Mouse (Mus musculus): Measurements from ENCODE around the gene Phlpp1.
A peak's percentile ranks its signal among the peaks of the same experiment; 100 is the strongest.

Gene Phlpp1

DNA sequence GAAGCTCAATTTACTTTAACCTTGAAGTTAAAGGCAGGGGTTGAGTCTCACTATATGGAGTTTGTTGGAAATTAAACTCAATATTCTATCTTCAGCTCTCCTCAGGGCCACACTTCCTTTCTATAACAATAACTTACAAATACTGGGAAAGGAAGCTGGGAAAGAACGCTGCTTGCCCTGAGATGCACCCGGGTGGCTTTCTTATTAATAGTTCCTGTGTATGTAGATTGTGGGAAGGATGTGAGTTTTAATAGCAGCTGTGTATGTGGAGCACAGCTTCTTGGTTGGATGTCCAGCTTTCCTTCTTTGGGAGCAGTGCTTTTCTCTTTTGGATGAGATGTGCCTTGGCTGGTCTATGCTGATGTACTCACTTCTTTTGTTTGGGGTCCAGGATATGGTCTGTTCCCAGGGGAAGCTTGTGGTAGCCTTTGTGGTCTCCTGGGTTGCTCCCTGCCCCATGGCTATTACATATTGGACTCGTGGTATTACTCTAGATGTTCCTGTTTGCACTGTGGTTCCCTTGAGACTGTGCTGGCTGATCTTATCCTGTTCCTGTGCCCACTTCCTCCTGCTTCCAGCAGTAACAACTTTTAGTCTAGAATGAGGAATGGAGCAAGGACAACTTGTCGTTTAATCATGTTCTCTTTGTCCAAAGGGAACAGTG is 145.2 kb downstream of the Phlpp1 start:
- peak; percentile 19 for DNase-seq (ENCODE audit: low spot score)

DNA sequence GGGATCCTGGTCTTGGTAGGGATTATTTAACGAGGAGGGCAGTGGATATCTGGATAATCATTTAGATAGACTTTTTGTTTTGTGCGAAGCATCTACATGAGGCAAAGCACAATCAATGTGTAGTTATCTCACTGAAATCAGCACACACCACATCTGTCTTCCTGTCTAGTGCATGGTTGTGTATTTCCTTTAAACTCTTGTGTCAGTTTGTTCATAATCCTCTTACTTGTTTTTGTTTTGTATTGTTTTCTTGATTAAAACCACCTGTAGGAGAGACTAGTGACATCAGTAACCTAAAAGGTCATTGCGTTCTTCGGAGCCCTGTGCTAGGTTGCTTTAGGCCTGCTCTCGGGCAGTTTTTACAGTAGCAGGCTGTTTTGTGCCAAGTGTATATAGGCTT is 146.8 kb downstream of the Phlpp1 start:
- no peak for DNase-seq (ENCODE audit: low spot score)

DNA sequence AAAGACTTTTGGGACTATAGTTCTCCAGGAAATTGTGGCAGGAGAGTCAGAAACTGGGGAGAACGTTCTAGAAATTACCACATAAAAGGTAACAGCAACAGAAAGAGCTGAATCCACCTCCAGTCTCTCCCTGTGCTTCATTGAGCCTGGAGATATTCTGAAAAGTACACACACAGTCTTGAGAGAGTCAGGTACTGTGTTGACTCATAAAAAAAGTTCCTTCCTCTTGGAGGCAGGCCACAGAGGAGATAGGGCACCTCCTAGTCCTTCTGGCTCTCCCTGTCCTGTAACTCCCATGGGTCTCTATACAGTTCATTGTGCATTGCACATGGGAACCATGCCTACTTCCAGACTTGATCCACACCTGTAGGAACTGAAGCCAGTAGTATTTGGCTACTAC is 149.0 kb downstream of the Phlpp1 start:
- DNase-seq (ENCODE audit: low spot score), result peak; percentile 22

DNA sequence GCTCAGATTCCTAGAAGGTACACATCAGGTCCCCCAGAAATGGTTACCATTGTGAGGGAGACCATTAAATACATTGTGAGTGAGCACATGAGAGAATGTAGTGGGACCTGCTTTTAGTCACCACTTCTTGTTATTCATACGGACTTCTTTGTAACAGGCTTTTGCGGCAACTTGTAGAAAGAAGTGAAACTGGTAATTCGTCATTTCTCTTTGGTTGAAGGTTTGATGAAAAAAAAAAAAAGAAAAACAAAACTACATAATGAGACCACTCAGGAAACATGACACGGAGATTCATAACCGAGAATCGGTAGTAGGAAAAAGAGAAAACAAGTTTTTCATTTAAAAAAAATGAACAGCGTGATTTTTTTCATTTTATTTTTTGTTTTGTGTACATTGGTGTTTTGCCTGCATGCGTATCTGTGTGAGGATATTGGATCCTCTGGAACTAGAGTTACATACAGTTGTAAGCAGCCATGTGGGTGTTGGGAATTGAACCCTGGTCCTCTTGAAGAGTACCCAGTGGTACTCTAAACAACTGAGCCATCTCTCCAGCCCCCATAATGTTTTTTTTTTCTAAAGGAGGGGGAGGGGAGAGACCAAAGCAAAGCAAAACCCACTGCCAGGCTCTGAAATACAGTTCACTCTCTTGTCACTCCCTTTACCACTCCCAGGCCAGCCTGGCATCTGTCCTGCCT is 150.0 kb downstream of the Phlpp1 start:
- no peak for DNase-seq (ENCODE audit: low spot score)

DNA sequence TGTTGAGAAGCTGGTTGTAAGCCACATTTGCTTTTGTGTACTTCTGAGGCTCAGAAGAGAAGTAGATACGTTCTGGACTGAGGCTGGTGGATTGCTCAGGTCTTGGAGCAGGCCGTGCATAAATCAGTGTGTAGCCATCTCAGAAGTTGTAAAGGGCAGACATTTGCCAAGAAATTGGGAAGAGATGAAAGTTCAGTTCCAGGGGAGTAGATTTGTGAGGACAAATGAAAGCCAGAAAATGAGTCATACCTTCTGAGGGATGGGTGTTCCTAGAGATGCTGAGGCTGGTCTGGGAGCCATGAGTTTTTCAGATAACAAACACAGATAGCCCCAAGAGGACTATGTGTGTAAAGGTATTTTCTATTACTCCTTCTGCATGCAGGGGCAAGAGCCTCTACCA is 155.1 kb downstream of the Phlpp1 start:
- peak; percentile 13 for DNase-seq (ENCODE audit: low spot score)

DNA sequence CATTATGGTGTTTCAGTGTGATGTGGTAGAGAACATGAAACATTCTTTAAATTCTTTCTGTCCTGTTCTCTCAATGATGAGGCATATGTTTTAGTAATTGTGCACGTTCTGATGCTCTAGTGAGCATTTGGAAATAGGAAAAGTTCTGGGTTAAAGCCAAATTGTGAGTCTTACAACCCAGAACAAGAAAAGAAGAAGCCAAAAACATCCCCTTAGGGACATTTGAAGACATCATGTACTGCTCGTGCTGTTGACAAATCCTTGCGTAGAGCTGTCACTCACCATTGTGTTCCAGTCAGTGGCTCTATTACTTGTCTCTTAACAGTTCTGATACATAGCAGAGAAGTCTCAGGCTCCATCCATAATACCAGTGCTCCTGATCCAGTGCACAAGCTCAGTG is 170.5 kb downstream of the Phlpp1 start:
- no peak for DNase-seq (ENCODE audit: low spot score)

DNA sequence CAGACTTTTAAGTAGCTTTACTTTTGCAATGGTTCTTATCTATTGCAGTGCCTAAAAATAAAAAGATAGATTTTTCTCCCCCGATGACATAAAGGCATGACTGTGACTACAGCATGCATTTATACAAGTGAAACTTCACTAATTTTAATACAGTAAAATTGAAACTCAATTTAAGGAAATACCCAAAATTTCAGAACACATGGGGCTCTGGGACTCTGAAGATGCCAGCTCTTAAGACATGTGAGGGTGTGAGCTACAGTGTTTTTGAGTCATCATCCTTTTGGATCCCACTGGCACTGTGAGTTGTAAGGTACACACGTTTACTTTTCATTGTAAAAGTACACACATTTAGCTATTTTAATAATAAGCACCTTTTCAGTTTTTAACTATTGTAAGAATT is 173.7 kb downstream of the Phlpp1 start:
- DNase-seq (ENCODE audit: low spot score), result no peak

DNA sequence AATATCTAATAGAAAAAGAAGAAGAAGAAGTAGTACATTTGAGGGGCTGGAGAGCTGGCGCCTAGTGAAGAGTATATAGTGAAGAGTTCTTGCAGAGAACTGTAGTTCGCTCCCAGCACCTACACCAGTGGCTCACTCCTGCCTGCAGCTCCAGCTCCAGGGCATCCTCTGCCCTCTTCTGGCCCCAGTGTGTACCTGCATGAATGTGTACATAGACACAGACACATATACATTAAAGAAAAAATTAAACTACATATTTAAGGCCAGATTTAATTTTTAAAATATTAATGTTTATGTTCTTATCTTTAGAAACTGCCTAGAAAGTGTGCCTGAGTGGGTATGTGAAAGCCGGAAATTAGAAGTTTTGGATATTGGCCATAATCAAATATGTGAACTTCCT is 175.2 kb downstream of the Phlpp1 start:
- no peak for DNase-seq (ENCODE audit: low spot score)

DNA sequence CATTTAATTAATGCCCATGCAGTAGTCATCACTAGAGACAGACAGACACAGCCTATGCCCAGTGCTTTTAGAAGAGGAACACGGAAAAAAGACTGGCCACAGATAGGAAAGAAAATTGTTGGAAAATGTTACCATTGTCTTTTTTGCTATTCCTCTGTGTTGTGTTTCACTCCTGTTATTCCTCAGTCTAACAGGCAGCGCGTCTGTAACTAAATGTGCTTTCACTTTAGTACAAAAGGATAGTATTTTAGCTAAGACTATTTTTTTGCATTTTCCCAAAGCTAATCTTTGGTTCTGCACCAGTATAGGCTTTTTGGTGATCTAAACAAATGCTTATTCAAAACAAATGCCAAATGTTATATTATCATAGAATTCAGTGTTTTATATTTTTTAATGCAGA is 177.6 kb downstream of the Phlpp1 start:
- DNase-seq (ENCODE audit: low spot score), result no peak

DNA sequence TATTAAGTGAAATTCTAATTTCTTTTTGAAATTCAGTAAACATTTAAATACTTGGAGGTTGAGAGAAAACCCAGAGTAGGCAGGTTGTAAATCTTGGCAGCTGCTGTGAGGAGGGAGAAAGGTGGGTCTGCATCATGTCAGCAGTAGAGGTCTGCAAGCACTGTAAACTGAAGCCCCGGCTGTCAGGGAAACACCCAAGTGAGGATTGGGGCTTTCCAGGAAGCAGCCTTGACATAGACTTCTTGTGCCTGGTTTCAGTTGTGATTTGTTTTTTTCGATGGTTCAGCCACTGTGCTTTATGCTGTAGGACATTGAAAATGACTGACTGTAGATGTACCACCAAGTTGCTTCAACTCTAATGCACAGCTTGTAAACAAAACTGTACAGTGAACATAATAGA is 180.0 kb downstream of the Phlpp1 start:
- DNase-seq (ENCODE audit: low spot score), result no peak

DNA sequence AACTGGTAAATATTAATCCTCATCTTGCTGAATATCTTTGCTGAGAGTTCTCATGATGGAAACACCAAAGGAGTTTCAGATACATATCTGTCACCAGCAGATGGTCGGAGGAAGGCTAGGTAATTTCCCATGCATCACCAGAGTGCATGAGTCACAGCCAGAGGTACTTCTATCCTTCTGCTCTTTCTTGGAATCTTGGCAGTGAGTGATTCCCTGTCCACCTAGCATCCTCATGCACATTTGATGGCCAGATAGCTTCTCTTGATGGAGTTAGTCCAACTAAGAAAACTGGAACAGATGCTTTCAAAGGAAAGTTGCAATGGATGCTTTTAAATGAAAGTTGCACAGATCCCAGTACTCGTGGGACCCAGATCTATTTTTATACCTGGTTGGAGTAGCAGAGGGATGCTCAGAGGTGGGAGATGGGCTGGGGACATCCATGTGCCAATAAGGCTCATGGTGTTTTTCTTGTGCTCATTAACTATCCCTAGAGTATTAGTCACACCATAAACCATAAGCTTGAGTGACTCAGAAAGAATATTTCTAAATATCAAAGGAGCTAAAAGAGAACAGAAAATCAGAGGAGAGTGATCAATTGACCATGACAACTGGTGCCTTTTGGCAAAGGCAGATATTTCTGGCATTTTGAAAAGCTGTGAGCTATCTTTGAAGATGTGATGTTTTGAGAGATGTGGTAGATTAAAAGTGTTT is 181.4 kb downstream of the Phlpp1 start:
- DNase-seq (ENCODE audit: low spot score), result no peak

DNA sequence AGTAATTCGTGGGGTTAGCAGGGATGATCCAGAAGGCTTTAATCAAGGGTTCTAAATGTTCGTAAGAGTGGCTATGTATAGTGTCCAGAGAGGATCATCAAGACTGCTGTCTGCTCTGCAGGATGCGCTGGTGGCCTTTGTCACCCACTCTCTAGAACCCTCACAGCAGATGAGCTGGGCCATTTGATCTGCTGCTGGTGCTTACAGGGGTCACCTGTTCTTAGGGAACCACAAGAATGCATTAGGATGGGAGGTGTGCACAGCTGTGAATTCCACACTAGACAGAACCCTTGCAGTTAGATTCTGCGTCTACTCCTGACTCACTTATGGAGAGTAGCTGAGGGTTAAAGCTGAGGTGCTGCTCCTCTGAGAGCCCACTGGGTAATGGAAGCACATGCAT is 182.4 kb downstream of the Phlpp1 start:
- DNase-seq (ENCODE audit: low spot score), result no peak

DNA sequence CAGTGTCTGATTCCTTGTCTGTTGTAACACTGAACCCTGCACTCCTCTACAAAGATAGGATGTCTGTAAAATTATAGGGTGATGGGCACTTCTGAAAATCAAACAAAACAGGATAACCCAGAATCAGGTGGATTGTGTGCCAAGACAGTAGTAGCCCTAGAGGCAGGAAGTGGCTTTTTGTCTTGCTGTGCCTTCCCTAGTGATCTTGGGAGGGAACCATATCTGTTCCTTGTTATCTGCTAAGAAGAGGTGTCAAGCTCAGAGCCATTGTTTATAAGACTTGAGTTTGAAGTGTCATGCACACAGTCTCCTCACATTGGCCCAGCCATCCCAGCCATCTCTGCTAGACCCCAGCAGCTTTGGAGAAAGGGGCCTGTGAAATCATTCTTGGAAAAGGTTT is 187.9 kb downstream of the Phlpp1 start:
- DNase-seq (ENCODE audit: low spot score), result no peak

DNA sequence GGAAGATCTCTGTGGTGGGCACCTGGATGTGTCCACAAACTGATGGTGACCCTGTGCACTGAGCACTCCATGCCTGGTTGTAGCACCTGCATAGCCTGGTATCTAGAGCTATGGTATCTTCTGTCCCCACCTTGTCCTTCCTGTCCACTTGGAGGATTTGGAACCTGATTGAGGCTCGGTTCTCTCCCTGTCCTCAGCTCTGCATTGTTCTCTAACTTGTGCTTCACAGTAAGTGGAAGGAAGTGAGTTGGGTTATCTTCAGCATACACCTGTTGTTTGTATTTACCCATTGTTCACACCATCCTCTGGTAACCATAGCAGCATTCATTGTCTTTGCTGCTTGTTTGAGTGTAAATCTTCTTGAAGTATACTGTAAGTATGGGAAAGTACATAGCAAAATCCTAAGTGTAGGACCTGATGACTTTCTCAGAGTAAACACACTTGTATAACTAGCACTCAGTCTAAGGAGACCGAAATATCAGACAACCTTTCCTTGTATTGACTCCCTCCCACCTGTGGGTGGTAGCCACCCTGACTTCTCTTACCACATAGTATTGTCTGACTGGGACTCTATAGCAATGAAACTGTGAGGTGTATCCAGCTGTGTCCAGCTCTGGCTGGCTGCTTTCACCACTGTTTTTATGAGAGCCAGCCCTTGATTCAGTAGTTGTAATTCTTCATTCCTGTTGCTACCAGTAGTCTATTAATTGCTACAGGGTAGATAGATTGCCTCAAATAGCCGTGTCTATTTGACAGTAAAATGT is 191.5 kb downstream of the Phlpp1 start:
- DNase-seq (ENCODE audit: low spot score), result no peak

DNA sequence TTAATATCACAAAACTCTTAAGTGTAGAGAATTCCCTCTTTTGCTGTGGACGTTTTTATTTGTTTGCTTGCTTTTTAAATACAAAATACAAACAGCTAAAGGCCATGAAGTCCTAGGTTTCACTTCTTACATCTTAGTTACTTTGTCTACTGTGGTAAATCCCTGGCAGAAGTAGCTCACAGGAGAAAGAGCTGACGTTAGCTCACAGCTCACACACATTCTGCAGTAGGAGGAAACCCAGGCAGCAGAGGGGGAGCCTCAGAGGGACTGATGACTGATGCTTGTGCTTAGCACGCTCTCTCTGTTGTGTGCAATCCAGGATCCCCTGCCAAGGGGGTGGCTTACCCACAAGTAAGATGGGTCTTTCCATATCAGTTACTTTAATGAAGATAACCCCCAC is 197.8 kb downstream of the Phlpp1 start:
- no peak for DNase-seq (ENCODE audit: low spot score)

DNA sequence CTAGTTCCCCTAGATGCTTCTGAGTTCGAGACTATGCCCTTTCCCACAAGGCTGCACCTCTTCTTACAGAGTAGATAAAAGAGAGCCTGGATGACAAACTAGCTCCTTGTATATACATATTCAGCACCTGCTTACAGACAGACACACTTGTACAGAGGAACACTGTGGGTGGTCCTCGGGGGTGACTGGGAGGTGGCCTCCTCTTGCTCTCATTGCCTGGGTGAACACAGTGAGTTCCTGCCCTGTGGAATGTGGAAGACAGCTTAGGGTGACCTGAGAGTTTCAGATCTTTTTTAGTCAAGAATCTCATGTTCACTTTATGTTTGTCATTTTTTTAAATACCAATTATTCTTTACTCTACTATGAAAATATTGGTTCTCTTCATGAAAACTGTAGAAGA is 200.9 kb downstream of the Phlpp1 start:
- DNase-seq (ENCODE audit: low spot score), result no peak

DNA sequence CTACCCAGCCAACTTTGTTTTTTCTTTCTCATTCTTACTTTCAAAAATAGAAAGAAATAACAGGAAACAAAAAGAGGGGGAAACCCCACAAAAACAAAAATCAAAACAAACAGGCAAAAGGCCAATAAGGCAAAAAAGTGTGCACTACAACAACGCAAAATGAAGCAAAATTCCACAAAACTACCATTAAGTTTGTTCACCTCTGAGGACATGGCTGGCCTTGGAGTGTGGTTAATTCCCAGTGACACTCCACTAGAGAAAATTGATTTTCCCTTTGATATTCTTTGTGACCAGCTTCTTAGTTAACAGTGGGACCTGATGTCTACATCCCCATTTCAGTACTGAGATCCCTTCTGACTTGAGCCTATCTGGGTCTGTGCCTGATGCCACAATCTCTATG is 202.1 kb downstream of the Phlpp1 start:
- DNase-seq (ENCODE audit: low spot score), result no peak

DNA sequence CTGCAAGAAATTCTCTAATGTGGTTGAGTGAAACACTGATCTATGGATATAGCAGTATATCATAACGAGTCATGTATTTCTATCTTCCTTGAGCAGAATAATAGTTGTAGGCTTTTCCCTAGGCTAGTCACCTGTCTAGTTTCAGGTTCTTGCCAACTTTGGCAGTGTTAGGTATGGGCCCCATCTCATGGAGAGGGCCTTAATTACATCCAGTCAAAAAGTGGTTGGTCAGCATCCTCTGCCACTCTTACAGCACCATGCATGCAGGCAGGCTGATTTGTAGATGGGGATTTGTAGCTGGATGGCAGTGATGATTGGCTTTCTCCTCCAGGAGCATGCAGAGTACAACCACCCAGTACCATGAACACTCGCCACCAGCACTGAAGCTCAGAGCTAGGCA is 202.7 kb downstream of the Phlpp1 start:
- no peak for DNase-seq (ENCODE audit: low spot score)

DNA sequence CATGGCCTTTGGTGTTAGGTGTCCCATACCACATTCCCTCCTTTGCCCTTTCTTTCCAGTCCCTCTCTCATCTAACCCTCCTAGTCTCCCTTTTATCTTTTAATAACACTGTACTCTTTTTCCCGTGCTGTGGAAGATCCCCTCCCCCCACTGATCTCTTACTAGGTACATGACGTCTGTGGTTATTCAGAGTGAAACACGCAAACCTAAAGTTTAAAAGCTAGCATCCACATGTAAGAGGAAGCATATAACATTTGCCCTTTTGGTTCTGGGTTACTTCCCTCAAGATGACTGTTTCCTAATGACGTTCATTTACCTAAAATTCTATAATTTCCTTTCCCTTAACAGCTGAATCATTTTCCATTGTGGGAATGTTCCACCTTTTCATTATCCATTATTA is 203.4 kb downstream of the Phlpp1 start:
- DNase-seq (ENCODE audit: low spot score), result no peak

DNA sequence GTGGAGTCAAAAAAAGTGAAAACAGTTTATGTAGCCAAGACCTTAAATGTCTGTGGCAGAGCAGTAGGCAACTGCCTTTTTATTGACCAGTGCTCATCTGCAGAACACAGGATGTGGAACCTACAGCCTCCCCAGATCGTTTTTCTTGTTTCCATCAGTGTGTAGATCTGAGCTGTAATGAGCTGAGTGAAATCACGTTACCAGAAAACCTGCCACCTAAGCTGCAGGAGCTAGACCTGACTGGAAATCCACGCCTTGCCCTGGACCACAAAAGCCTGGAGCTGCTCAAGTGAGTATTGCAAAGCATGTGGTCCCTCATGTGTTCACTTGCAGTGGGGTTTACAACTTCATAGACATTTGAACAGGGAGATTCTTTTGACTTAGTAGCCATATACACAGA is 204.5 kb downstream of the Phlpp1 start:
- no peak for DNase-seq (ENCODE audit: low spot score)

DNA sequence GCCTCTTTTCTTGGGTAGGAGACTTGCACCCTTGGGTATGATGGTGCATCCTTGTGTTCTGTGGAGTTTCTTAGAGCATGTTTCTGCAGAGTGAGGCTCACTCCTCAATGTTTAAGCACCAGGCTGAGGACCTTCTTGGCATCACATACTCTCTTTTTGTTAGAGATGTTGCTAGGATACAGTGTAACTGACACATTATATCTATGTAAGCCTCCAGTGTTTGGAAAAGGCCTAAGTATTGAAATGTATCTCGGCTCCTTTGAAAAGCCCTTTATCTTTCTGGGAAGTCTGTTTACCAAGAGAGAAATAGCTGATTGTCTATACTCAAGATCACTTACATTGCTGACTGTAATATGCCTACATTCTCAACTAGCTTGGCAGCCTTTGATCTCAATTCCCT is 208.9 kb downstream of the Phlpp1 start:
- DNase-seq (ENCODE audit: low spot score), result no peak

DNA sequence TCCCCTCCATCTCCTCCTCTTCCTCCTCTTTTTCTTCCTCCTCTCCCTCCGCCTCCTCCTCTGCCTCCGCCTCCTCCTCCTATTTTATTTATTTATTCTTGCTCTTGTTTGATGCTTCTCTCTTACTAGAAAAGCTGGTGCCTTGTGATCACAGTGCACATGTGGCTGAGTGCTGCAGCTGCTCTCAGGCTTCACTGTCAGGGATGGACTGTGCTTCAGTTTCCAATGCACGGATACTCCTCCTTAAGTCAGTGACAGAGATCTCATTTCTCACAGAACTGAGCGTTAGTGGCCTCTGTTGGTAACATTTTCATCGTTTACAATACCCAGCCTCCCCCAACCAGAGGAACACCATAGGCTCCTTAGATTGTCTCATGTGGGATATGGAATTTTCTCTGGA is 215.0 kb downstream of the Phlpp1 start:
- no peak for DNase-seq (ENCODE audit: low spot score)

DNA sequence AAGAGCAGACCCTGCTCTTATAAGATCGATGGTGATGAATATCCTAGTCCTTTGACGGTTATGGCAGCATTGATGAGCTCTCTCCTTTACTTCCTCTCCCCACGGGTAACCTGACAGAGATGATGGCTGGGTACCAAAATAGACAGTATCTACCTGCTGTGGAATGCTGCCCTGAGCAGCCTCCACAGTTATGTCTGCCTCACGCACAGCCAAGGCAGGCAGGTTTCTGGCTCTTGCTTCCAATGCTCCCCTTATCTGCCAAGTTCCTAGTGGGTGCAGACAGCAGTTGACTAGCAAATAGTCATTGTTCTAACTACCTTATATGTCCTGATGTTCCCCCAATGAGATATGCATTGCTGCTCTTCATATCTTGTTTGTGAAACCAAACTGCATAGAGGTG is 215.7 kb downstream of the Phlpp1 start:
- DNase-seq (ENCODE audit: low spot score), result no peak

Data from urinary bladder, postnatal 14 days (tissue).